Mouse (Mus musculus): ENCODE data around the gene Hk1. TPM values are rescaled to one million over a fixed set of nuclear protein-coding genes. Genes with fewer than 3 reads are reported as not detected.

The Hk1 gene
- polyA plus RNA-seq, 1 experiment from 2014 or later: 73.7 TPM

GRCm38 (mm10) chr10:62412906-62413605 is 33.3 kb upstream of the Hk1 start:
- Histone ChIP-seq H3K4me1 (ENCODE audit: control insufficient read depth, insufficient read depth, low read length) (no peaks in the 10 kb centered on the region), H3K27me3 (ENCODE audit: control insufficient read depth, insufficient read depth, low read length) (no peaks in the 10 kb centered on the region), H3K36me3 (ENCODE audit: control insufficient read depth, insufficient read depth, low read length) (no peaks in the 10 kb centered on the region), H3K27ac (replicated peaks; ENCODE audit: low read depth, low read length) (no peak overlapping the region), H3K4me2 (ENCODE audit: low read length) (no peak overlapping the region), H3K9me3 (ENCODE audit: control insufficient read depth, low read length) (no peaks in the 10 kb centered on the region), H3K4me3 (replicated peaks; ENCODE audit: low read depth, low read length) (no peak overlapping the region), H3K9ac (replicated peaks; ENCODE audit: low read length) (no peak overlapping the region)
- ATAC-seq (ENCODE audit: low FRiP score, low TSS enrichment) (no peak), DNase-seq (no peak)
- WGBS: 43% methylated on average over 8 of the region's 8 CpGs

GRCm38 (mm10) chr10:62411431-62412410 is 32.0 kb upstream of the Hk1 start:
- Histone ChIP-seq H3K4me3 (replicated peaks; ENCODE audit: low read depth, low read length) (no peak overlapping the region), H3K27ac (replicated peaks; ENCODE audit: low read depth, low read length) (no peak overlapping the region), H3K9ac (replicated peaks; ENCODE audit: low read length) (no peak overlapping the region), H3K27me3 (ENCODE audit: control insufficient read depth, insufficient read depth, low read length) (no peaks in the 10 kb centered on the region), H3K9me3 (ENCODE audit: control insufficient read depth, low read length) (no peaks in the 10 kb centered on the region), H3K4me2 (ENCODE audit: low read length) (no peak overlapping the region), H3K4me1 (ENCODE audit: control insufficient read depth, insufficient read depth, low read length) (no peaks in the 10 kb centered on the region), H3K36me3 (ENCODE audit: control insufficient read depth, insufficient read depth, low read length) (no peaks in the 10 kb centered on the region)
- 69% methylated on average over 19 of the region's 19 CpGs for WGBS
- DNase-seq (no peak), ATAC-seq (ENCODE audit: low FRiP score, low TSS enrichment) (no peak)

GRCm38 (mm10) chr10:62410943-62411342 is 31.2 kb upstream of the Hk1 start:
- WGBS: 7% methylated on average over 5 of the region's 5 CpGs
- no peak overlapping the region for H3K27ac ChIP-seq (replicated peaks; ENCODE audit: low read depth, low read length)

DNA sequence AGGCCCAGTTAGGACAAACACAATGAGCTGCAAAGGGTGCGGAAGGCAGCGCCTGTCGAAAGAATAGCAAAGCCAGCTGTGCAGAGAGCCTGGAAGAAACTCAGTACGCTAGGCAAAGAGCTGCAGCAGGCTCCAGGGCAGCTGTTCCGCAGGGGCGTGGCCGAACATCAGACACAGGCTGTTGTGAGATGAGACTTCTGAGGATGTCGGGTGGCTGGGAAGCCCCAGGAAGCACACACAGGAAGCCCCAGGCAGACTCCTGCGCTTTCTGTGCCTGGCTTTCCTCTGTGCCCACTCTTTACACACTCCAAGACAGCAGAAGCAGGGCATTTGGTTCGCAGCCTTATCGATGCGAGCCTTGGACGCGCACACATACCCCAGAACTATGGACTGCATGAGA is 25.2 kb upstream of the Hk1 start:
- Histone ChIP-seq H3K9me3 (ENCODE audit: control insufficient read depth, low read length) (no peaks in the 10 kb centered on the region), H3K4me3 (replicated peaks; ENCODE audit: low read depth, low read length) (no peak overlapping the region), H3K27me3 (ENCODE audit: control insufficient read depth, insufficient read depth, low read length) (no peaks in the 10 kb centered on the region), H3K27ac (replicated peaks; ENCODE audit: low read depth, low read length) (no peak overlapping the region), H3K36me3 (ENCODE audit: control insufficient read depth, insufficient read depth, low read length) (no peaks in the 10 kb centered on the region), H3K9ac (replicated peaks; ENCODE audit: low read length) (0 out of 2 replicates have a peak overlapping the region, but pooled peaks have one; percentile 12), H3K4me2 (ENCODE audit: low read length) (peak overlapping the region; percentile 41), H3K4me1 (ENCODE audit: control insufficient read depth, insufficient read depth, low read length) (no peaks in the 10 kb centered on the region)
- ATAC-seq (ENCODE audit: low FRiP score, low TSS enrichment) (no peak), DNase-seq (peak; percentile 41)
- WGBS: 50% methylated on average over 14 of the region's 14 CpGs

More at GRCm38 (mm10) chr10:62410943-62411342, 31.2 kb upstream of the Hk1 start:
- no peaks in the 10 kb centered on the region for H3K36me3 ChIP-seq (ENCODE audit: control insufficient read depth, insufficient read depth, low read length)
- no peak overlapping the region; the same call in 1 of the 2 replicates for H3K9ac ChIP-seq (replicated peaks; ENCODE audit: low read length)
- H3K27me3 ChIP-seq (ENCODE audit: control insufficient read depth, insufficient read depth, low read length): no peaks in the 10 kb centered on the region
- ATAC-seq (ENCODE audit: low FRiP score, low TSS enrichment) (peak; percentile 53; the same call in 1 of the 2 replicates), DNase-seq (peak; percentile 83)
- no peaks in the 10 kb centered on the region for H3K9me3 ChIP-seq (ENCODE audit: control insufficient read depth, low read length)
- no peak overlapping the region for H3K4me3 ChIP-seq (replicated peaks; ENCODE audit: low read depth, low read length)
- no peak overlapping the region for H3K4me2 ChIP-seq (ENCODE audit: low read length)
- no peaks in the 10 kb centered on the region for H3K4me1 ChIP-seq (ENCODE audit: control insufficient read depth, insufficient read depth, low read length)

DNA sequence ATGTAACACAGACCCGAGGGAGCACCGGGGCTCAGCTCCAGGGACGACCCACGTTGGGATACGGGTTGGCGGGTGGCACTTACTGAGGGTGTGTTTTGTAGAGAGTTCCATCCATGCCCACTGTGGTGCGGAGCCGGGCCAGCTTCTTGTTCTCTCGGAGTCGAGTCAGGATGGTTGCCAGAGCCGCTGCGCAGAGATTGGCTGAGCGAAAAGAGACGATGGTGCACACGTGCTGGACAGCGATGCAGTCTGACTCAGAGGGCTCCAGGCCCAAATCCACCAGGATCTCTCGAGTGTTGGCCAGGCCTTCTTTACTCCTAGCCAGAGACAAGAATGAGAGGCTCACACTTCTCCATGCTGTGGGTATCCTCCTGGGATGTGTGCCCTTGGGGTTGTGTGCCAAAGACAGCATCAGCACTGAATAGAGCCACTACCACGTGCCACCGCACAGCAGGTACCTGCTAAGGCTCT is 22.0 kb upstream of the Hk1 start:
- DNase-seq (no peak), ATAC-seq (ENCODE audit: low FRiP score, low TSS enrichment) (no peak)
- no peaks in the 10 kb centered on the region for H3K4me1 ChIP-seq (ENCODE audit: control insufficient read depth, insufficient read depth, low read length)
- H3K27me3 ChIP-seq (ENCODE audit: control insufficient read depth, insufficient read depth, low read length): no peaks in the 10 kb centered on the region
- WGBS: 85% methylated on average over 19 of the region's 19 CpGs
- no peak overlapping the region for H3K4me2 ChIP-seq (ENCODE audit: low read length)
- H3K9ac ChIP-seq (replicated peaks; ENCODE audit: low read length): no peak overlapping the region
- H3K4me3 ChIP-seq (replicated peaks; ENCODE audit: low read depth, low read length): no peak overlapping the region
- H3K27ac ChIP-seq (replicated peaks; ENCODE audit: low read depth, low read length): no peak overlapping the region
- no peaks in the 10 kb centered on the region for H3K9me3 ChIP-seq (ENCODE audit: control insufficient read depth, low read length)
- no peaks in the 10 kb centered on the region for H3K36me3 ChIP-seq (ENCODE audit: control insufficient read depth, insufficient read depth, low read length)

DNA sequence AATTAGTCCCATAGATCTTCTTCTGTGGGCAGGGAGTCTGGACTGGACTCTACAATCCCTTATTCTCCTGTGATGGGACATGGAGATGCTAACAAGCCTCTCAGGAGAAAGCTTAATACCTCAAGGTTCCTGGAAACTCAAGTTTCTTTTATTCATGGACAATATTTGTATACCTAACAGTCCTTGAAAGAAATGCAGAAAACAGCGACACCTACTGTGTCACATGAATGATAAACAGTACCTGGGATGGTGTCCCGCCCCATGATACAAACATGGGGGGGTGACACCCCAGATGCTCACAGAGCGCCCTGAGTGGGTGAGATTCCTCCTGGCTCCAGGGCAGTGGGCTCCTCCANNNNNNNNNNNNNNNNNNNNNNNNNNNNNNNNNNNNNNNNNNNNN is 3.3 kb upstream of the Hk1 start:
- Histone ChIP-seq H3K27me3 (ENCODE audit: control insufficient read depth, insufficient read depth, low read length) (no peaks in the 10 kb centered on the region), H3K4me3 (replicated peaks; ENCODE audit: low read depth, low read length) (no peak overlapping the region), H3K4me1 (ENCODE audit: control insufficient read depth, insufficient read depth, low read length) (no peaks in the 10 kb centered on the region), H3K9ac (replicated peaks; ENCODE audit: low read length) (no peak overlapping the region), H3K9me3 (ENCODE audit: control insufficient read depth, low read length) (no peaks in the 10 kb centered on the region), H3K4me2 (ENCODE audit: low read length) (no peak overlapping the region), H3K27ac (replicated peaks; ENCODE audit: low read depth, low read length) (no peak overlapping the region), H3K36me3 (ENCODE audit: control insufficient read depth, insufficient read depth, low read length) (no peaks in the 10 kb centered on the region)
- ATAC-seq (ENCODE audit: low FRiP score, low TSS enrichment): no peak
- no peak for DNase-seq
- 78% methylated on average over 3 of the region's 3 CpGs for WGBS

- DNase-seq: peak; percentile 6
- Histone ChIP-seq H3K27me3 (ENCODE audit: control insufficient read depth, insufficient read depth, low read length) (no peaks in the 10 kb centered on the region), H3K4me1 (ENCODE audit: control insufficient read depth, insufficient read depth, low read length) (no peaks in the 10 kb centered on the region), H3K27ac (replicated peaks; ENCODE audit: low read depth, low read length) (no peak overlapping the region), H3K36me3 (ENCODE audit: control insufficient read depth, insufficient read depth, low read length) (no peaks in the 10 kb centered on the region), H3K4me3 (replicated peaks; ENCODE audit: low read depth, low read length) (no peak overlapping the region), H3K9me3 (ENCODE audit: control insufficient read depth, low read length) (no peaks in the 10 kb centered on the region), H3K9ac (replicated peaks; ENCODE audit: low read length) (no peak overlapping the region), H3K4me2 (ENCODE audit: low read length) (no peak overlapping the region)
- no peak for ATAC-seq (ENCODE audit: low FRiP score, low TSS enrichment)
Observed at GRCm38 (mm10) chr10:62380936-62381335, 1.2 kb upstream of the Hk1 start.

GRCm38 (mm10) chr10:62358827-62359226 is 20.9 kb downstream of the Hk1 start:
- WGBS: 89% methylated on average over 7 of the region's 7 CpGs
- DNase-seq (no peak), ATAC-seq (ENCODE audit: low FRiP score, low TSS enrichment) (no peak)
- H3K9ac ChIP-seq (replicated peaks; ENCODE audit: low read length): no peak overlapping the region
- no peak overlapping the region for H3K4me3 ChIP-seq (replicated peaks; ENCODE audit: low read depth, low read length)
- no peak overlapping the region for H3K27ac ChIP-seq (replicated peaks; ENCODE audit: low read depth, low read length)
- no peaks in the 10 kb centered on the region for H3K4me1 ChIP-seq (ENCODE audit: control insufficient read depth, insufficient read depth, low read length)
- H3K27me3 ChIP-seq (ENCODE audit: control insufficient read depth, insufficient read depth, low read length): no peaks in the 10 kb centered on the region
- no peaks in the 10 kb centered on the region for H3K36me3 ChIP-seq (ENCODE audit: control insufficient read depth, insufficient read depth, low read length)
- no peaks in the 10 kb centered on the region for H3K9me3 ChIP-seq (ENCODE audit: control insufficient read depth, low read length)
- no peak overlapping the region for H3K4me2 ChIP-seq (ENCODE audit: low read length)
